Mouse (Mus musculus) cerebellum, adult 2 months (tissue): ENCODE measurements around the gene Tm4sf19.

ENCODE experiments used
- CTCF ChIP-seq: fragments of 200-500 bp; IDR thresholded peaks from 2 replicates; pipeline ENCODE4 v1.5.1; 2011; ENCODE audit warnings: low read depth, mild to moderate bottlenecking, control low read depth, low read length, moderate library complexity, borderline replicate concordance; ENCODE audit not compliant: insufficient read depth
- POLR2A ChIP-seq: fragments of 200-500 bp; IDR thresholded peaks from 2 replicates; pipeline ENCODE4 v1.6.1; 2011; ENCODE audit warnings: low read length, control low read depth, borderline replicate concordance; ENCODE audit not compliant: insufficient read depth

- no peak for TF ChIP-seq CTCF
- TF ChIP-seq POLR2A = no peak
These were observed 55.8 kb downstream of the Tm4sf19 start for GRCm38 (mm10) chr16:32456086-32456485.
